Mouse (Mus musculus): ENCODE measurements around the gene 1110004F10Rik.
"Not testable (repeated sequence)": the region's sequence is repeated elsewhere in the genome, so short reads cannot be mapped to it uniquely, and the experiment has no call there.

Gene 1110004F10Rik

DNA sequence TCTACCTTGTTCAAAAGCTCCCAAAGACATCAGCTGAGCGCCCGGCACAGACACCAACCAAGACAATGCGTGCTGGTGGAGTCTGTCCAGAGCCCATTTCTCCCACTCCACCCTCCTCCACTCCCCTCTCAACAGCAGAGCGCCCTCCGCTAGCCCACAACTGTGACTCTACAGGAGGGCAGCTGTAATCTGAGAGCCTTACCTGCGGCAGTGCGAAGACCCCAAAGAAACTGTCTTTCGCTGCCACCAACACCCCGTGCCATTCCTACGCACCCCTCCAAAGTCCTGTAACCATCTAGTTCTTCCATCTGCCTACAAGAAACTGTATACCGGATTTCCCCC lies at the start of gene 1110004F10Rik:
Gene 1110004F10Rik, plus strand, starts transcription at position 202 of the 342 bp plus-strand sequence.
- DNase-seq (ENCODE audit: low spot score in 2 of 2), result no peak

DNA sequence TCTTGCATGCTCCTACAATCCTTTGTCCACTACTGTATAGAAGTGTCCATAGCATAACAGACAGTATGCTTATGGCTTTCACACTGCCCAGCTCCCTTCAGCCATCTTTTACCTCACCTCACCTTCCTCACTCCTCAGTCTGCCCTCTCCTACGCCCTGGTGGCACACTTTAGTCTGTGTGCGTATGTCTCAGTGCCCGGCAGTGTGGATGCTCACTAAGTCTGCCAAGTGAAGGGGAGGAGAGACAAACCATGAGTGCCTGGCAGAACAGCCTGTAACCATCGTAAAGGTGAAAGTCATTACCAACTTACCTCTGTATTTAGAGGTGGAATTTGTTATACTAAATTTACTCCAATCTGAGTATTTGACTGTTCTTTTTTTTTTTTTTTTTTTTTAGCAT lies 36.5 kb upstream of the 1110004F10Rik start:
- no peak for DNase-seq (ENCODE audit: low spot score in 2 of 2)

DNA sequence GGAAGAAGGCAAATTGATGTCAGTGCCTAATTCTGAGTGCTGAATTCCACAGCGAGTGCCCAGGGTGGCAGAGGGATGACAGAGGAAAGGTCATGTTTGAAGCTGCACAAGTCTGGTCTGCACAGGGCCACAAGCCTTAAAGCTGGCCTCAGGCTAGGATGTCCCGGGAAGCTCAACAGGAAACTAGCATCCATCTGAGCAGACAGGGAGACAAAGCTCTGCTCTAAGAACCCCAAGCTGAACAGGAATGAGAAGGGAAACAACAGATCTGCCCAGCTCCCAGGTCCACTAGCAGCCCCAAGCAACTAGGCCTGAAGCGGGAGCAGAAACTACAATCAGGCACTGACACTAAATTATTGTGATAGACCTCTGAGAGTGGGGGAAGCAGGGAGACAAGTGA lies 9.2 kb upstream of the 1110004F10Rik start:
- DNase-seq (ENCODE audit: low spot score in 2 of 2), result no peak

DNA sequence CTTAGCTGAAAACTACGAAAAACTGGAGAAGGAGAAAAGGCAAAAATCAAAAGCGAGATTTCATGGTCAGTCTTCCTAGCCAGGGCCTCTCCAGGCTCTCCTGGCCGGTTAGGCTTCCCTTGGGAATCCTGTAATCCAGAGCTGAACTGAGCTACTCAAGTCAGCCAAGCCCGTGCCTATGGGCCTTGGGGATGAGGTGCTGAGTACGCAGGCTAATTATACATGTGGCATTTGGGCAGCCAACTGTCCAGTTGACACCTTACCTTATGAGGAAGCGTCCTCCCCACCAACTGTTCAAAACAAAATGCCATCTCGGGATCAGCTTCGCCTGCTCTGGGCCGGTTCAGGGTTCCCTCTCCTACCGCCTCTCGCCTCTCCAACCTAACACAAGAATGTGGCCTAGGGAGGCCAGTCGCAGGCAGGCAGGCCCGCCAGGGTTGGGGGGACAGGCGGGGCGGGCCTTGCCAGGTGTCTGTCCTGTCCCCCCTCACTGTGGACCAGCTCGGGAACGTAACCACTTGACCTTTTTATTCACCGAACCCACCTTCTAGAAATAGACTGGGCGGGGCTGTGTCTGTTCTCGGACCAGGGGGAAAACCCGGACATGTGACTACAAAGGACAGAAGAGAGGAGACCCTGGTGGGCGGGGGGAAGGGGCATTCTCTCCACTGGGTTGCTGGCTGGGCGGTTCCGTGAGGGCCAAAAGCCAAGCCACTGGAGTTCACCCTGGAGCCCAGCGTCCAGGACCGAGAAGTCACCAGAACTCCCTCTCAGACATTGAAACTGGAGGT lies 8.4 kb upstream of the 1110004F10Rik start:
- DNase-seq (ENCODE audit: low spot score in 2 of 2), result no peak

DNA sequence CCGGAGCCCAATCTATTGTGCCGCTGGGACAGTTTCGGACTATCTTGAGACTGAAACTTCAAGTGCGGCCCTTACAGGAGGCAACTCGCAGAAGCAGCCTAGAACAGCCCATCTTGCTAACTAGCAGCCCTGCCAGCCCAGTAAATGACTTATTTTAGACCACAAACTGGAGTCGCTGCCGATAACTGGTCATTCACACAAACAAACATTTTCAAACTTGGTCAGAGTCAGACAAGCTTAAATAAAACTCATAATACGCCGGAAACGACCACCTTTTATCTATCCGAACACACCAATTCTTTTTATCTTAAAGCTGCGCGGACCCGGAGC lies 7.8 kb upstream of the 1110004F10Rik start:
- DNase-seq (ENCODE audit: low spot score in 2 of 2), result no peak

DNA sequence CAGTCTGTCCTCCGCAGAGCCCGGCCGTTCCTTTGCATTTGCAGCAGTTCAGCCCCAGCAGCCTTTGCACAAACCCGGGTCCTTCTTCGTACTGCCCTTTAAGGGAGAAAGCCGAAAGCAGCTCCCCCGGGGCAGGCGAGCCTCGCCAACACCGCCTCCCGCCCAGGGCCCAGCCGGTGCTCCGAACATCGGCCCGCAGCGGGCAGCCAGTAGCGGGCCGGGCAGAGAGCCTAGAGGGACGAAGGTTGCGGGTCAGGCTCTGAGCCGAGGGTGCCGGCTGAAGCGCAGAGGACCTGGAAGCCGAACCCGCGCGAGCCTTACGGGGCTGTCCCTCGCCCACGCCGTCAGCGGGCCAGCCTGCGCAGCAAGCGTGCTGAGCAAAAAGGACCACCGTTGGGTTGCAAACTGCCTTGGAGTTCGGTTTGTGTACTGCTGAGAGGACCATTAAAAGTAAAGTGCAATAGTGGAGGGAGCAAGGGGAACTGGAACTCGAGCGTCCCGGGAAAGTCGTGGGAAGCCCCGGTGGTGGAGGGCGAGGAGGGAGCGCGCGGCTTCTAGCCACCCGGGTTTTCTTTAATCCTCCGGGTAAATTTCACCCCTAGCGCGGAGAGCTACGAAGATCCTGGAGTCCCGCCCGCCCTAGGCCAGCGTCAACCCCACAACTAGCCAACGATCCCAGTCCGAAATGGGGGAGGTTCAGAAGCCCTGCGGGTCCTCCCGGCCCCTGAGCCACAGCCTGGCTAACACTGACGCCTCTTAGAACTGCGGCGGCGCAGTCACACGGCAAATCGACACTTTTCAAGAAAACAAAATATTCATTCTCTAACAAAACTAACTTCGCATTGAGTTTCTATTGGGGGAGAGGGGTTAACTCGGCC lies 7.2 kb upstream of the 1110004F10Rik start:
- DNase-seq (ENCODE audit: low spot score in 2 of 2), result peak in 1 of 2 experiments; percentile 24

DNA sequence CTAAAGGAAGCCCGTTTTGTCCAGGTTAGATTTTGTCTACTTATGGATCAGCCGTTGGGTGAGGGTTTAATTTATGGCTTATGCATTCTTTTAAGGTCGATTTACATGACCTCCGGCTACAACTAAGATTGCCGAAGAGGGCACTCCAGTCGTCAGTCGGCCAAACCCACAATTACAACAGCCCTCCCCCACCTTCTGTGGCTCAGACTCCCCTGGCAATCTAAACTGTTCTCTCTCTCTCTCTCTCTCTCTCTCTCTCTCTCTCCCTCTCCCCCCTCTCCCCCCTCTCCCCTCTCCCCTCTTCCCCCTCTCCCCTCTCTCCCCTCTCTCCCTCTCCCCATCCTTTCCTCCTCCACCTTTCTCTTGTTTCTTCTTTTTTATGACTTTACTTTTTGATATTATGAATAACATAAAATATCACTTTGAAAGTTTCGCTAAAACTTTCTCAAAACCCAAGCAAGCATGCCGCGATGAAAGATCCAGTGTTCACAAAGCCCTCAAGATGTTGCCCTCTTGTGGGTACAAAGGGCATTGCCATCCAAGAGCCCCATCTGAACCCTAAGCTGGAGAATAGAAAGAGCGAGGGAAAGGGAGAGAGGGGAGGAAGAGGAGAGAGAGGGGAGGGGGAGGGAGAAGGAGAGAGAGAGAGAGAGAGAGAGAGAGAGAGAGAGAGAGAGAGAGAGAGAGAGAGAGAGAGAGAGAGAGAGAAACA lies 6.4 kb upstream of the 1110004F10Rik start:
- DNase-seq (ENCODE audit: low spot score in 2 of 2), result peak; percentile 72 to 76

DNA sequence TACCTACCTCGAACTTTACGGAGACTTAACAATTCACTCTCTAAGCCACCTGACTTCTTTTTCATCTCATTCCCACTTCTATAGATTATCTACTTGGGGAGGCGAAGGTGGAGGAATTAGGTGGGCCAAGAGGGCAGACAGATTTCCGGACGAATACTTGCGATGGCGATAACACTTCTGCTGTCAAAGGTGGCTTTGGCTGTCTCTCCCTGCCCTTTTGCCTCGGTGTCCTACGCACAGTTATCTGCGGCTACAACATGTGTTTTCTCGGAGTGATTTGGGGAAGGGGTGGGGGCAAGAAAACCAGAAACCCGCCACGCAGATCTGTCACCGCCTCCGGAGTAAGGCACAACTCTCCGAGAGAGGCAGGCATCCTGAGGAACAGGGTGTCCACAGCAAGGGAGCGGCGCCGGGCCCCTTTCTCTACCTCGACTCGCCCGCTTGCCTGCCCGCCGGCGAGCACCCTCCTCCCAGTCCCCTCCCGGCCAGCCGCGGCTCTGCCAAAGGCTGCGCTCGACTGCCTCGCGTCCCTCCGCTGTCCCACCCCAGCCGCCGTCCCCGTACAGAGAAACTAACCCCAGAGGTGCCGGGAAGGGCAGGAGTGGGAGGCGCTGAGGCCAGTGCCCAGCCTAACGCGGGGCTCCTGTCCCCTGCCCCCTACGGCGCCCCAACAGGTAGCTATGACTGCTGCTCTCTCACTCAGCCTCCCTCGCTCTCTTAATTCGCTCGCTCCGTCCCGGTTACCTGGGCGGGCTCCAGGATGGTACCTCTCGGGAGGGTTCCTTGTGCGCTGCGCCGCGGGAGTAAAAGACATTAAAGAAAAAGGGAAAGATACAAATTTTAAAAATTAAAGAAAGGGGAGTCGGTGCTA lies 5.6 kb upstream of the 1110004F10Rik start:
- peak in 1 of 2 experiments; percentile 32 for DNase-seq (ENCODE audit: low spot score in 2 of 2)

DNA sequence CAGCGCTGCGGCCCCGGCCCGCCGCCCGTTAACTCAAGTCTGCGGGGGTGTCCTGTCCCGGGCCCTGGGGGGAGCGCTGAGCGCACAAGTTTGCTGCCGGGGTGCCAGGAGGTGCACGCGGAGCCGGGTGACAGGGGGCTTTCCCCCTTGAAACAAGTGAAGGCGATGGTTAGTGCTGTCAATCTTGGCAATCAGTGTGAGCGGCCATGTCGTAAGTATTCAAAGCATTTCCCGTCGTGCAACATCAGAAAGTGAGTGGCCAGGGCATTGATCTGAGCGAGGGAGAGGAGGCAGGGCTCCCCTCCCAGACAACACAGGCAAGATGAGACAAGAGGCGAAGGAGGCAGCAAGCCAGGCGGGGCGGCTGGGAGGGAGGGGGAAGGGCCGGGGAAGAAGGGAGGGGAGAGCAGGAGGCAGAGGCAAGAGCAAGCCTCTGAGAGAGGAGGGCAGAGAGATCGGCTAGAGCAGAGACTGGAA lies 4.9 kb upstream of the 1110004F10Rik start:
- DNase-seq (ENCODE audit: low spot score in 2 of 2), result no peak

DNA sequence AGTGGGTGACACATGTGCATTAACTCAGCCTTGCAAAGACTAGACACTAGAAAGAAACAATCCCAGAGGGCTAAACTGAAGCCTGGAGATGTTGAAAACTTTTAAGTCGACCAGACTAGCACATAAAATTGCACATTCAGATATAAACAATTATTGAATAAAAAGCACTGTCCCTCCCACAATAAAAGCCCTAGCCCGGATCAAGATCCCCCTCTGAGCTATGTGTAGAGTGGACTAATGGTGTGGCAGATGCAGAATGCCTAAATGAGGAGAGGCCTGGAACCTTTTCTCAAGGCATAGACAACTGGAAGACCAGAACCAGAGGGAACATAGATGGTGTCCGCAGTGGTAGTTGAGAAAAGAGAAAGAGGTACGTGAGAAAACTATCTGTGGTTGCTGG lies 3.7 kb upstream of the 1110004F10Rik start:
- no peak for DNase-seq (ENCODE audit: low spot score in 2 of 2)

DNA sequence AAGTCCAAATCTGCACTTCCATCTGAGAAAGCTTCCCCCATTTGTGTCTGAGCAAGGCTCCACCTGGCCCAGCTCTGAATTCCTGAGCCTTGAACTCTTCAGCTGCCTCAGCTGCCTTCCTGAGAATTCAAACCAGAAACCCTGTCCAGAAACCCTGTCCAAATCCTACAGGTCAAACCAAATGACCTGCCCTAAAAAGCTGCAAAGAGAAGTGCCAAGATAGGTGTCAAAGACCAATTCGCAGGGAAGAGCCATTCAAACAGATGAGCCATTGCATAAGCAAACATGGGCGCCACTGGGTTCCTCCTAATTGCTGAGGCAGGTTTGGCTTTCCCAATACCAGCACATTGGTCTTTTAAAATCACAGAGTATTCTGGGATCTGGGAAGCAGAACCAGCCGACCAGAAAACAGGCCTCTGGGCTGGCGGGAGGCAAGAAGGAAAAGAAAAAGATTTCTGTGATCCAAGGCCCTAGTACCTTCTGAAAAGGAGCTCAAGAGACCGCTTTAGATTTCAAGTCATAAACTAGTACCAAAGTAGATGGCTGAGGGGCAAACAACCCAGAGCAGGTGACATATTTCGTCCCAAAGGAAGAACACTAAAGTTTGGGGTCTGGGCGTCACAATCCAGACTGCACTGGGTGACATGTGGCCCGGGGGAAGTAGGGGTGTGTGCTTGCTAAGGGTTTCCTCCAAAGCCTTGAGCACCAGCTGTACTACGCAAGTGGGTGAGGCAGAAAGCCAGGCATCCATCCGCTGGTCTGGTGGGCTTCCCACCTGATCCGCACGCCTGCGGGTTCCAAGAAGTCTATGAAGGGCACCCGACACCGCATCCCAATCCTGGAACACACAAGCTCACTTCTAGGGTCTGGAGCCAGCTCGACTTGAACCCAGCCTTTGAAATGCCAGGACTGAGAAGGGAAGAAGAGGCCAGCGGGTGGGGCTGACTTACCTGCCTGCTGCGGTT lies 2.3 kb upstream of the 1110004F10Rik start:
- no peak for DNase-seq (ENCODE audit: low spot score in 2 of 2)

DNA sequence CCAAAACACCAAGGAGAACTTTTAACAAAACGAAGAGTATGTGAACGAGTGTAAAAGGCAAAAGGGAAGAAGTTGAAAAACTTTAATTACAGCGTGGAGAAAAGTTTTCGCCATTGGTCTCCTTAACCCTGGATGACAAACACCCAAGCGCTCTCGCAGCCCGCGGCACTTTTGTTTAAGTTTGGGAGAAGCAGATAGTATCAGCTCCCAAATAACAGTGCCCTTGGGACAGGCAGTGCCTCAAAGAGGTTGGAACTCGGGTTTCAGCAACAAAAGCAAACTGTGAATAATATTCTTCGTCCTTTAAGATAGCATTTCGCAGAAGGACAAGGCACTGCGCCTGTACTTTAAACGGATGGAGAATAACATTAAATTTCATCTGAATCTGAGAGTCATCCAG lies 1.2 kb upstream of the 1110004F10Rik start:
- no peak for DNase-seq (ENCODE audit: low spot score in 2 of 2)

DNA sequence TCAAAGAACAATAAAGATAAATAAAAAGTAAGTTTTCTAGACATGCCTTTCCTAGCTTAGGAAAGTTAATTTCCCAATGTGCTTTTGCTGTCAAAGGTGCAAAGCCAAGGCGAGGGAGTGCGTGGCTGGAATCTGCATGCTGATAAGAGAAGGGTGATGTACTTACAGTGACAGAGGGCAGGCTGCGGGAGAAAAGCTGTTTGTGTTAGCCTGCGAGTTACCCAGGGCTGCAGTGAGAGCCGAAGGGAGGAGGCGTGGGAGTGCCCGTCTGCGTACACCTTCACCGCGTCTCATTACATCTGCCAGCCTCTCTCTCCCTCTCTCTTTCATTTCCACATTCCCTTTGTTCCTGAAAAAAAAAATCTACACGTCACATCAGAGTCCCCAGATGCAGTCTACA lies 686 bp upstream of the 1110004F10Rik start, which contains the start of gene Sox6:
Gene Sox6, minus strand, starts transcription at position 286 of the 400 bp plus-strand sequence.
- no peak for DNase-seq (ENCODE audit: low spot score in 2 of 2)

DNA sequence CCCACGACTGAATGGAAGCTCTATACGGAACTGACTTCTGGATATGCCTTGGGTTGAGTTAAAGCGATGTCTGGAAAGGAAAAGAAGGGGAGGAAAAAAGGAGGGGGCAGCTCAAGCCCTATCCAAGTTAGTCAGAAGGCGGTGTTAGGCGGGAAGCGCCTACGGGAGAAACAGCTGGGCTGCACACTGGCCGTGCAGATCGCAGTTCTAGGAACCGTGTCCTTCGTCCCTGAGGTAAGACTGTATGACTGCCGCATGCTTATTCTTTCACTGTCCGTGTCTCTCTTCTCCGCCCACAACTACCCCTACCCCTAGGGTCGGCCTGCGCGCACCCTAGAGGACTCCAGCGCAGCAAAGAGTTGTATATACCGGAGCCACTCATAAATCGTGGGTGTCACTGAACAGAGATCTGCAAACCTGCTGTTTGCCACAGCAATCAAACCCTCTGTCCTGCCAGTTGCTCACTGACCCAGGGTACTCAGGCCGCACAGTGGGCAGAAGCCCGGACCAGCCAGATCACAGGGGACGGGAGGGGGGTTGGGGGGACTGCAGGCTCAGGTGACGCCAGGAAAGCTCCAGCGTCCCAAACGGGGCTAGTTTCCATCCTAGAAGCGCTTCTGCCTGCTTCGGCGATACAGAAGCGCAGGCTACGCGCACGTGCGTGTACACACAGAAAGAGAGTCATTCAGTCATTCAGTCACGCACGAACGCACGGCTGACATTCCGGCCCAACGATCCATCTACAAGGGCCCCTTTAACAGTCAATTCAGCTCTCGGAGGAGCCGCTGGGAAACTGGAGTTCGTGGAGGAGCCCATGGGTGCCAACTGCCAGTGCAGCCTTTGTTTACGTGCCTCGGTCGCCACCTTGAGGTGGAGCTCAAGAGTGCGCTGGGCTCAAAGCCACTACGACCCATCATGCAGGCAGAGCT lies 605 bp downstream of the 1110004F10Rik start:
- peak; percentile 92 to 96 for DNase-seq (ENCODE audit: low spot score in 2 of 2)

DNA sequence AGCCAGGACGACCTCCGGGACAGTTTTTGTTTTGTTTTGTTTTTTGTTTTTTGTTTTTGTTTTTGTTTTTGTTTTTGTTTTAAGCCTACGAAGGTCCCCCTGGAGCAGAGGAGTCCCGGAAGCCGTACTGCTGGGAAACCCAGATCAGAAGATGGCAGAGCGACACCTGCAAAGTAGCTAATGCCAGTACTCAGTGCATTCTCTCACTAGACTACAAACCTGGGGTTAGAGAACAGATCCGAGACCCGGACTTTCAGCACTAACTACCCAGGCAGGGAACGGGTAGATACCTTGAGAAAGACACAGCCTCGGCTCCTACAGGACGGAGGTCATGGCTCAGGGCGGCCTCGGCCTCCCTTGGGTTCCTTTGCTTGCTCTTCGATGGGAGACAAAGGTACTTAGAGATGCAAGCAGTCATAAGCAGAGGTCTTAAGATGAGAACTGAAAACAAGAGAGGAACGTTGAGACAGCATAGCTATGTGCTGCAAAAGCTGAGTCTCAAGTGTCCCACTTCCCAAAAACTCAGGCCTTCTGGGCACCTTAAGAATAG lies 1.3 kb downstream of the 1110004F10Rik start:
- DNase-seq (ENCODE audit: low spot score in 2 of 2), result no peak

DNA sequence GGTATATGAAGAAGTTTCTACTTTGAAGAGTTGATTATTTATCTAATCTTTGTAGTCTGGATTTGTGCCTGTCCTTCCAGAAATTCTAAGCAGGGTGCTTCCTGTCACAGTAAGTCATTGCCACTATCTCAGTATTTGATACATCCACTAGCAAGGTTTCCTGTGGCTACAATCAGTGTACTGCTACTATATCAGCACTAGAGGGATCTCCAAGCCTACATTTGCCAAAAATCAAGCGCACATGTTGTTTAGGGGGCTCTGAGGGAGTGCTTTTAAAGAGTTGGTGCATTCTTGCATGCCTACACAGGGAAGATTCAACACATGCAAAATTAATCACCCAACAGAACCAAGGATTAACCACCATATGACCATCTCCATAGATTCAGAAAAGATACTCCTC lies 21.5 kb downstream of the 1110004F10Rik start:
- DNase-seq (ENCODE audit: low spot score in 2 of 2), result no peak

DNA sequence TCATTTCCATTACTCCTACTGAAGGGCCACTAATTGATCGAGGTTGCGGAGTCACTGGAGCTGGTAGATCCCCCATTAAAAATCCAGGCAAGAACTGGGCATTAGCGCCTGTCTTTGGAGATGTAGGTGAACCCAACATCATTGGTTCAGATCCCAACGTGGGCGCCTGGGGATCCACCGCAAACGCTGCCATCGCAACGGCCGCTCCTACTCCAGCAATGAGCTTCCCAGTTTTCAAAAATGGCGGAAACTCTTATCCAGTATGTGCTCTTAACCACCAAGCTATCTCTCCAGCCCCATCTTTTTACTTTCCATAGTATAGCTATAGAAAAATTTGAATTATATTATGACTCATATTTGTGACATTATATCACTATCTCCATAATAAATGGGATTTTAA lies 45.2 kb downstream of the 1110004F10Rik start, which contains the start of gene Gm4353:
Gene Gm4353, minus strand, starts transcription at position 270 of the 400 bp plus-strand sequence.
- not testable (repeated sequence) for DNase-seq (ENCODE audit: low spot score in 2 of 2)

DNA sequence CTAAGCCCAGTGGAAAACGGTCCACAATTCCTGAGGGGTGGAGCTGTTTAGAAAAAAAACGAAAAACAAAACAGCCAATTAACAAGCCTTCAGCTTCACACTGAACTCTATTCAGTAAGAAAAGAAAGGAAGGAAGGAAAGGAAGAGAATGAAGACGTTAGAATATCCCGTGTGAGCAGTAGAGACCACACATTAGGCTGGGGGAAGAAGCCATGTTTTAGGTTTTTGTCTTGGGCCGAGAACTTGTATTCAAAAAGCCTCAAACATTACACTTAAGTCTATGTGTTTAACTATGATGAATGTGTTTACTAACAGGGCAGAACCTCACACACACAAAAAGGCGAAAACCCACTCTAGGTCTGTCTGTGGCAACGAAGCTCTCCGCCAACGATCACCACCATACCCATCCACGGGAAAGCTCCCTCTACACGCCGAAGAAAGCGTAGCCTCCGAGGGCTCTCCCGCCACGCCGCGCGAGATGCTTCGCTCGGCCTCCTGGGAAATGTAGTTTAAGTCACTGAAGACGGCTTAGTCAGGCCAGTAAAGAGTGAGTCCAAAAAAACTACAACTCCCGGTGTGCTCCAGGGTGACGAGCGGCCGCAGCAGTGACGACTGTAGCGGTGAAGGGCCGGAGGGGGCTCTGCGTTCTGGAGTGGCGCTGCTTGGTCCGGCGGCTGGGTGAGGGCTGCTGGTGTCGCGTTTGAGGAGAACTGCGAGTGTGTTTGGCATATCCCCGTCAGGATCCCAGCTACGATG lies 53.7 kb downstream of the 1110004F10Rik start:
- DNase-seq (ENCODE audit: low spot score in 2 of 2), result peak; percentile 97

Data from right cerebral cortex, adult 2 months (tissue).